Mouse (Mus musculus) heart, embryonic 11.5 days (tissue): Measurements from ENCODE around the gene Trio. TPM values are rescaled to one million over a fixed set of nuclear protein-coding genes. Genes with fewer than 3 reads are reported as not detected.
A peak's percentile ranks its signal among the peaks of the same experiment; 100 is the strongest.

ENCODE experiments used
- ATAC-seq: fragments of 200-750 bp; cut with Nextera tagmentation; replicated peaks from 2 replicates; pipeline ENCODE4 v1.8.0; 2017; ENCODE audit warnings: moderate library complexity; ENCODE audit not compliant: insufficient number of reproducible peaks, low FRiP score, low TSS enrichment
- H3K27ac ChIP-seq: fragments of 300-500 bp; sonication (generic); 2 replicates; pipeline ENCODE4 v1.5.1; 2014; ENCODE audit warnings: mild to moderate bottlenecking, low read depth, low read length
- H3K27me3 ChIP-seq: fragments of 300-500 bp; sonication (generic); 2 replicates; pipeline ENCODE4 v1.6.1; 2014; ENCODE audit warnings: mild to moderate bottlenecking, low read length, mixed read lengths; ENCODE audit not compliant: control insufficient read depth, insufficient read depth
- H3K36me3 ChIP-seq: fragments of 300-500 bp; sonication (generic); 2 replicates; pipeline ENCODE4 v1.6.1; 2014; ENCODE audit warnings: mild to moderate bottlenecking, low read length, moderate library complexity, mixed read lengths; ENCODE audit not compliant: control insufficient read depth, insufficient read depth
- H3K4me1 ChIP-seq: fragments of 300-500 bp; sonication (generic); 2 replicates; pipeline ENCODE4 v1.6.1; 2014; ENCODE audit warnings: low read length; ENCODE audit not compliant: control insufficient read depth, insufficient read depth
- H3K4me2 ChIP-seq: fragments of 300-500 bp; sonication (generic); 2 replicates; pipeline ENCODE4 v1.6.1; 2014; ENCODE audit warnings: mild to moderate bottlenecking, moderate library complexity
- H3K4me3 ChIP-seq: fragments of 300-500 bp; sonication (generic); 2 replicates; pipeline ENCODE4 v1.5.1; 2014; ENCODE audit warnings: low read depth, low read length
- H3K9ac ChIP-seq: fragments of 300-500 bp; sonication (generic); 2 replicates; pipeline ENCODE4 v1.6.1; 2014; ENCODE audit warnings: mild to moderate bottlenecking, low read depth, low read length, moderate library complexity
- H3K9me3 ChIP-seq: fragments of 300-500 bp; sonication (generic); replicated peaks from 2 replicates; pipeline ENCODE4 v1.6.1; 2016; ENCODE audit warnings: low read length; ENCODE audit not compliant: control insufficient read depth
- WGBS: fragments of 180-500 bp; shearing (Covaris S2); extraction: QIAGEN DNeasy Blood & Tissue Kit; methylation state at CpG from one replicate; pipeline ENCODE4 v1.1.7; 2014; ENCODE audit not compliant: insufficient replicate concordance; 5-methylcytosine and 5-hydroxymethylcytosine counted together
- polyA plus RNA-seq: library from polyadenylated mRNA; unstranded; fragments of >200 nt; fragmentation: Nextera tagmentation; extraction: Ambion mirVana; gene quantifications from 2 replicates; pipeline ENCODE4 v1.2.1, GENCODE M21; 2014

Trio gene
- polyA plus RNA-seq, 1 experiment from 2014 or later = 28.5 TPM

DNA sequence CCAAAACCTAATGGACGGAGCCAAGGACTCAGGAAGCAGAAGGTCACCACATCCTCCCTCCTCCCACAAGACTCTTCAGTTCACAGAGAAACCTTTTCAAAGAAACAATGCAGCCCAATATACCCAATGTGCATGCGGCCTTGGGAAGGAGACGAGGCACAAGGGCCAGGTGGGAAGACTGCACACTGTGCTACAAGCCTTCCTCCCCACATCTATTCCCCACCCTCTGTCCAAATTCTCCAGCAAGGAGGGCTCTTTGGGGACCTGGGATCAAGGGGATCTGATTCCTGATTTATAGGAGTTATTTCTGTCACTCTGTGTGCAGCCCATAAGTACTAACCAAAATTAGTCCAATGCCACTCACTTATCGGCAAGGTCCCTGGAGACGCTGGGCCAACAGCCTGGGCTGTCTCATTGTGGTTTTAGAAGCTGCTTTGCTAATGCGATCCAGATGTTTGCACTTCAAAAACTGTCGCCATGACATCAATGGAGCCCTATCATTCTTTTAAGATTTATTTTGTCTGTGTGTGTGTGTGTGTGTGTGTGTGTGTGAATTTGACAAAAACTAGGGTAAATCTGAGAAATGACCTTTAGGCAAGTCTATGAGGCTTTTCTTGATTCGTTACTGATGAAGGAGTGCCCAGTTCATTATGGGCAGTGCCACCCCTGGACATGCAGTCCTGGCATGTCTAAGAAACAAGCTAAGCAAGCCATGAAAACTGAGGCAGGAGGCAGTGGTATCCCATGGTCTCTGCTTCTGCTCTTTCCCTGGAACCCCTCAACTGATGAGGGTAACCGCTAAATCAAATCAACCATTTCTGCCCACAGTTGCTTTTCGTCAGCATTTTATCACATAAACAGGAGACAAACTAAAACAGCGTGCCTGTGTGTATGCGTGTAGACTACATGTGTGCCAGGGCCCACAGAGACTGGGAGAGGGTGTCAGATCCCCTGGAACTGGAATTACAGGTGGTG lies 89.6 kb downstream of the Trio start:
- no peak for ATAC-seq
- H3K9ac ChIP-seq = no peak overlapping the region
- H3K27me3 ChIP-seq = no peaks in the 10 kb centered on the region
- peaks cover 36% of the 10 kb centered on the region for H3K4me1 ChIP-seq
- H3K36me3 ChIP-seq = no peaks in the 10 kb centered on the region
- WGBS = 64% methylated on average over 12 of the region's 12 CpGs
- H3K4me3 ChIP-seq = no peak overlapping the region
- H3K9me3 ChIP-seq = no peaks in the 10 kb centered on the region
- no peak overlapping the region for H3K27ac ChIP-seq
- H3K4me2 ChIP-seq = no peak overlapping the region

DNA sequence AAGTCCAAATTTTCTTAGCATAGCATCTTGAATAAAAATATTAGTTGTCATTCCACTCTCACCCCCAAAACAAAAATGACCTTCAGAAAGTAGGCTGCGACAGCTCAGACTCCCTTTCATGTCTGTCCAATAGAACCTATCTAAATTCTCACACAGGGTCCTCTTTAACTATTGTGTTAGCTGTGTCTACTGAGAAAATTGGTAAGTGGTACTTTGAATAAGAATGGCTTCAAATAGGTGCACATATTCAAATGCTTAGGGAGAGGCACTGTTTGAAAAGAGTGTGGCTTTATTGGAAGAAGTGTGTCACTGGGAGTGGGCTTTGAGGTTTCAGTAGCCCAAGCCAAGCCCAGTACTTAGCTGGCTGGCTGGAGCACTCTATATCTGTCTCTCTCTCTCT lies 92.4 kb downstream of the Trio start:
- no peaks in the 10 kb centered on the region for H3K9me3 ChIP-seq
- ATAC-seq = no peak
- no peak overlapping the region for H3K27ac ChIP-seq
- 86% methylated on average over 1 of the region's 1 CpGs for WGBS
- peaks cover 32% of the 10 kb centered on the region for H3K4me1 ChIP-seq
- no peak overlapping the region for H3K9ac ChIP-seq
- H3K4me3 ChIP-seq = no peak overlapping the region
- H3K4me2 ChIP-seq = no peak overlapping the region
- no peaks in the 10 kb centered on the region for H3K36me3 ChIP-seq
- H3K27me3 ChIP-seq = no peaks in the 10 kb centered on the region

GRCm38 (mm10) chr15:27931891-27932290 lies 93.8 kb downstream of the Trio start:
- no peak overlapping the region for H3K27ac ChIP-seq
- H3K9ac ChIP-seq = no peak overlapping the region
- H3K36me3 ChIP-seq = no peaks in the 10 kb centered on the region
- WGBS = 42% methylated on average over 12 of the region's 12 CpGs
- H3K4me1 ChIP-seq = peaks cover 18% of the 10 kb centered on the region
- H3K4me3 ChIP-seq = no peak overlapping the region
- no peaks in the 10 kb centered on the region for H3K9me3 ChIP-seq
- no peak overlapping the region; the same call in 1 of the 2 replicates for H3K4me2 ChIP-seq
- no peak for ATAC-seq
- no peaks in the 10 kb centered on the region for H3K27me3 ChIP-seq

- Histone ChIP-seq H3K4me2 (no peak overlapping the region), H3K4me3 (no peak overlapping the region), H3K27ac (no peak overlapping the region), H3K9me3 (no peaks in the 10 kb centered on the region), H3K4me1 (peaks cover 16% of the 10 kb centered on the region), H3K27me3 (no peaks in the 10 kb centered on the region), H3K9ac (no peak overlapping the region), H3K36me3 (no peaks in the 10 kb centered on the region)
- ATAC-seq = no peak
- WGBS = 89% methylated on average over 14 of the region's 14 CpGs
Measured at GRCm38 (mm10) chr15:27931459-27931858, 94.2 kb downstream of the Trio start.

DNA sequence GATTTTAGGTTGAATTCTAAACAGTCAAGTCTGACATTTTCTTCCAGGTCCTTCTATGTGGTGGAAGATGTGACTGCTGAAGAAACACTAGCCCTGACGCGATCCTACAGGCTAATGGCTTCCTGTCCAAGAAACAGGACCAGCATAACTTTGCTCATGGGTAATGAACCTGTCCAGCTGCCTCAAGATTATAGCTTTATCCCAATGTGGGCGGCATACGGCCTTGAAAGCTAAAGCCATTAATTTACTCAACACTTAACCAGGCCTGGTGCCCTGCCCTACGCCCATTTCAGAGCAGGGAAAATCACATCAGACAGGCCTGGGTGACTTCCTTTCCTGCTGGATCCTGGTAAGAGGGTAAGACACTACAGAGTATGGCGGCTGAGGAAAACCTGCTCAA lies 98.0 kb downstream of the Trio start:
- Histone ChIP-seq H3K36me3 (no peaks in the 10 kb centered on the region), H3K9ac (no peak overlapping the region), H3K9me3 (no peaks in the 10 kb centered on the region), H3K4me1 (peaks cover 40% of the 10 kb centered on the region), H3K27ac (no peak overlapping the region), H3K27me3 (no peaks in the 10 kb centered on the region), H3K4me3 (no peak overlapping the region), H3K4me2 (no peak overlapping the region)
- ATAC-seq = no peak
- WGBS = 82% methylated on average over 6 of the region's 6 CpGs

- H3K9me3 ChIP-seq = no peaks in the 10 kb centered on the region
- H3K4me2 ChIP-seq = no peak overlapping the region
- H3K9ac ChIP-seq = no peak overlapping the region
- 70% methylated on average over 18 of the region's 18 CpGs for WGBS
- peaks cover 45% of the 10 kb centered on the region for H3K4me1 ChIP-seq
- no peak for ATAC-seq
- H3K4me3 ChIP-seq = no peak overlapping the region
- no peak overlapping the region for H3K27ac ChIP-seq
- no peaks in the 10 kb centered on the region for H3K36me3 ChIP-seq
- no peaks in the 10 kb centered on the region for H3K27me3 ChIP-seq
Measured at GRCm38 (mm10) chr15:27926941-27927340, 98.7 kb downstream of the Trio start.

- Histone ChIP-seq H3K4me2 (no peak overlapping the region), H3K27me3 (no peaks in the 10 kb centered on the region), H3K36me3 (no peaks in the 10 kb centered on the region), H3K9ac (no peak overlapping the region), H3K9me3 (no peaks in the 10 kb centered on the region), H3K27ac (peak overlapping the region; percentile 70), H3K4me1 (peaks cover 40% of the 10 kb centered on the region), H3K4me3 (no peak overlapping the region)
- 71% methylated on average over 7 of the region's 7 CpGs for WGBS
- ATAC-seq = no peak
Measured at GRCm38 (mm10) chr15:27926450-27926849, 99.2 kb downstream of the Trio start.

GRCm38 (mm10) chr15:27925865-27926264 lies 99.8 kb downstream of the Trio start:
- Histone ChIP-seq H3K27me3 (no peaks in the 10 kb centered on the region), H3K4me1 (peaks cover 40% of the 10 kb centered on the region), H3K27ac (peak overlapping the region; percentile 70), H3K4me3 (no peak overlapping the region), H3K9ac (0 out of 2 replicates have a peak overlapping the region, but pooled peaks have one; percentile 5), H3K9me3 (no peaks in the 10 kb centered on the region), H3K4me2 (no peak overlapping the region), H3K36me3 (no peaks in the 10 kb centered on the region)
- 48% methylated on average over 8 of the region's 8 CpGs for WGBS
- no peak for ATAC-seq
